Comparison of ENCODE assay signal across 25 mouse cellular contexts in the genomic region with DNA sequence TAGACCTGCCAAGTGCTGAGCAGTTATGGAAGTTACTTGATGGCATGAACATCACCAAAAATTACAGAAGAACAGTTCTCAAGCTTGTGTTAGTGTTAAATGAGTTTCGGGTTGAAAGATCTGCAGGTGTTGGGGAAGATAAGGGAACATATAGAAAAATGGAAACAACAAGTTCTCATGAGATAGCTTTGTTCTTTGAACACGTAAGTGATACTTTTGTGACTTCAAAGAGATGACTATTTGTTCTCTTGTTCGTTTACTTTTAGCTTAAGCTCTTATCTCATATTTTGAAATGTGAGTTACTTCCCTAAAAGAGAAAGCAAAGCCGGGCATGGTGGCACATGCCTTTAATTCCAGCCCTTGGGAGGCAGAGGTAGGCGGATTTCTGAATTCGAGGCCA. TPM values are rescaled to one million over a fixed set of nuclear protein-coding genes. Genes with fewer than 3 reads are reported as not detected.
DNase-seq lines count a peak whose midpoint lies in the region; ATAC-seq and TF ChIP-seq lines count a peak whose summit lies in the region.
"Had no signal": no experiment of that assay in that cellular context is flagged by ENCODE, and none has a peak within 500 bp of the region (broad histone marks: within the 10 kb centered on the region; RNA-seq: fewer than 3 reads in every experiment).

No protein-coding gene starts in this region.

- no peak for TF ChIP-seq CTCF in liver, postnatal 0 days (IDR thresholded peaks at IDR 0.05; ENCODE audit: low read depth)

- no peak overlapping the region for H3K9ac ChIP-seq in liver, embryonic 11.5 days (ENCODE audit: low read depth, low read length)
- no peak overlapping the region for H3K9ac ChIP-seq in liver, postnatal 0 days (replicated peaks)
- H3K9ac ChIP-seq in midbrain, embryonic 11.5 days (ENCODE audit: low read length): no peak overlapping the region
- H3K9ac ChIP-seq: embryonic facial prominence, embryonic 13.5 days; forebrain, embryonic 12.5 days; hindbrain, embryonic 13.5 days had no signal

- H3K36me3 ChIP-seq in liver, embryonic 11.5 days (ENCODE audit: control insufficient read depth, insufficient read depth, low read length): no peaks in the 10 kb centered on the region
- H3K36me3 ChIP-seq in liver, postnatal 0 days (replicated peaks; ENCODE audit: insufficient read depth, low read length): no peaks in the 10 kb centered on the region
- H3K36me3 ChIP-seq in midbrain, embryonic 11.5 days (ENCODE audit: control insufficient read depth, insufficient read depth, low read length): no peaks in the 10 kb centered on the region
- H3K36me3 ChIP-seq: embryonic facial prominence, embryonic 13.5 days; forebrain, embryonic 12.5 days; heart, embryonic 10.5 days; hindbrain, embryonic 13.5 days had no signal

- WGBS in liver, embryonic 11.5 days: 55% methylated on average over 6 of the region's 6 CpGs
- WGBS in liver, postnatal 0 days (ENCODE audit: insufficient replicate concordance): 51% methylated on average over 6 of the region's 6 CpGs
- 84% methylated on average over 6 of the region's 6 CpGs for WGBS in midbrain, embryonic 11.5 days

- peak; percentile 29; the same call in 1 of the 2 replicates for ATAC-seq in liver, embryonic 11.5 days (replicated peaks; ENCODE audit: low FRiP score)
- ATAC-seq in common myeloid progenitor, adult 5-6 weeks (replicated peaks; ENCODE audit: low read depth, poor library complexity, severe bottlenecking): peak; percentile 45
- 0 out of 2 replicates have a peak, but pooled peaks have one; percentile 29 for ATAC-seq in liver, postnatal 0 days
- no peak for ATAC-seq in midbrain, embryonic 11.5 days (ENCODE audit: low FRiP score)
- ATAC-seq: CD4-positive, CD25-positive, alpha-beta regulatory T cell, adult 4 months; hindbrain, postnatal 0 days had no signal

- DNase-seq in liver, embryonic 11.5 days (ENCODE audit: low spot score): no peak
- no peak for DNase-seq in liver
- no peak for DNase-seq in liver, postnatal 0 days
- no peak for DNase-seq in right cerebral cortex, postnatal 14 days
- DNase-seq in right cerebral cortex, postnatal 10 days (ENCODE audit: low spot score in 2 of 2): no peak
- no peak for DNase-seq in midbrain, embryonic 11.5 days (ENCODE audit: low spot score, missing footprints)
- DNase-seq: adrenal gland, adult 8-10 months; adrenal gland, postnatal 36 days; B cell, adult 2 months; cerebellum, adult 2 months; cerebellum, postnatal 10 days; gastrocnemius, adult 2 months; gastrocnemius, postnatal 36 days; heart, adult 18-20 months; heart, postnatal 10 days; heart, postnatal 4 days had no signal

- no peaks in the 10 kb centered on the region for H3K9me3 ChIP-seq in liver, embryonic 11.5 days (ENCODE audit: control insufficient read depth, low read length)
- H3K9me3 ChIP-seq in liver, postnatal 0 days (ENCODE audit: low read length): no peaks in the 10 kb centered on the region
- no peaks in the 10 kb centered on the region for H3K9me3 ChIP-seq in midbrain, embryonic 11.5 days (ENCODE audit: control insufficient read depth, low read length)
- H3K9me3 ChIP-seq: embryonic facial prominence, embryonic 13.5 days; forebrain, embryonic 12.5 days; heart, embryonic 10.5 days; hindbrain, embryonic 13.5 days had no signal

- no peak overlapping the region for H3K4me3 ChIP-seq in liver, embryonic 11.5 days (ENCODE audit: low read depth, low read length)
- H3K4me3 ChIP-seq in liver, postnatal 0 days (ENCODE audit: low read depth, low read length): no peak overlapping the region
- no peak overlapping the region for H3K4me3 ChIP-seq in midbrain, embryonic 11.5 days (ENCODE audit: low read depth, low read length)
- H3K4me3 ChIP-seq: embryonic facial prominence, embryonic 13.5 days; forebrain, embryonic 12.5 days; gastrocnemius, adult 2 months; heart, embryonic 10.5 days; hindbrain, embryonic 13.5 days had no signal

- H3K27me3 ChIP-seq in liver, embryonic 11.5 days (replicated peaks; ENCODE audit: control insufficient read depth, insufficient read depth, low read length): no peaks in the 10 kb centered on the region
- H3K27me3 ChIP-seq in liver, postnatal 0 days (ENCODE audit: insufficient read depth, low read length): no peaks in the 10 kb centered on the region
- H3K27me3 ChIP-seq in midbrain, embryonic 11.5 days (ENCODE audit: control insufficient read depth, insufficient read depth, low read length): no peaks in the 10 kb centered on the region
- H3K27me3 ChIP-seq: forebrain, embryonic 12.5 days; hindbrain, embryonic 13.5 days had no signal

- H3K4me1 ChIP-seq in liver, embryonic 11.5 days (replicated peaks; ENCODE audit: control insufficient read depth, insufficient read depth, low read length): no peaks in the 10 kb centered on the region
- no peaks in the 10 kb centered on the region for H3K4me1 ChIP-seq in liver, postnatal 0 days (ENCODE audit: insufficient read depth)
- no peaks in the 10 kb centered on the region for H3K4me1 ChIP-seq in midbrain, embryonic 11.5 days (ENCODE audit: control insufficient read depth, insufficient read depth, low read length)
- H3K4me1 ChIP-seq: embryonic facial prominence, embryonic 13.5 days; forebrain, embryonic 12.5 days; heart, embryonic 10.5 days; hindbrain, embryonic 13.5 days had no signal

- H3K4me2 ChIP-seq in liver, embryonic 11.5 days: no peak overlapping the region
- no peak overlapping the region for H3K4me2 ChIP-seq in liver, postnatal 0 days (ENCODE audit: low read depth, low read length)
- H3K4me2 ChIP-seq in midbrain, embryonic 11.5 days: no peak overlapping the region
- H3K4me2 ChIP-seq: embryonic facial prominence, embryonic 13.5 days; forebrain, embryonic 12.5 days; hindbrain, embryonic 13.5 days had no signal

- TF ChIP-seq EP300 in liver, postnatal 0 days (IDR thresholded peaks at IDR 0.05; ENCODE audit: low read depth): peak; percentile 37; the same call in 1 of the 2 replicates

- H3K27ac ChIP-seq in liver, embryonic 11.5 days (ENCODE audit: low read depth, low read length): no peak overlapping the region
- no peak overlapping the region for H3K27ac ChIP-seq in liver, postnatal 0 days (ENCODE audit: low read depth)
- no peak overlapping the region for H3K27ac ChIP-seq in midbrain, embryonic 11.5 days (ENCODE audit: low read depth, low read length)
- H3K27ac ChIP-seq: embryonic facial prominence, embryonic 13.5 days; forebrain, embryonic 12.5 days; gastrocnemius, adult 2 months; heart, embryonic 10.5 days; hindbrain, embryonic 13.5 days; hindbrain, postnatal 0 days had no signal

RNA-seq across cellular contexts. Expression of a gene that starts 28.6 kb away (rescaled TPM):
- not detected in 2 replicates for polyA plus RNA-seq in liver, embryonic 11.5 days (2014; fragmentation: Nextera tagmentation; extraction: Ambion mirVana)
- total RNA-seq in common myeloid progenitor, adult 5-6 weeks (2017): not detected in 2 replicates
- not detected in 2 replicates for polyA plus RNA-seq in liver, postnatal 0 days (2015; fragmentation: Nextera tagmentation; extraction: Ambion mirVana)
- polyA plus RNA-seq in midbrain, embryonic 11.5 days (2014; fragmentation: Nextera tagmentation; extraction: Ambion mirVana): not detected in 2 replicates
- total RNA-seq: adrenal gland, adult 8-10 months; adrenal gland, postnatal 36 days; gastrocnemius, adult 2 months; gastrocnemius, postnatal 36 days; heart, adult 18-20 months; heart, postnatal 10 days; heart, postnatal 4 days; hindbrain, postnatal 0 days had no signal
- polyA plus RNA-seq: CD4-positive, CD25-positive, alpha-beta regulatory T cell, adult 4 months; cerebellum, adult 2 months; embryonic facial prominence, embryonic 13.5 days; forebrain, embryonic 12.5 days; heart, embryonic 14.5 days; hindbrain, embryonic 13.5 days; hindbrain, postnatal 0 days; intestine, embryonic 14.5 days had no signal
